18 mouse cellular contexts compared by ENCODE assay signal in genomic region chr7:132824346-132825022, GRCm38 (mm10). TPM values are rescaled to one million over a fixed set of nuclear protein-coding genes. Genes with fewer than 3 reads are reported as not detected.
DNase-seq lines count a peak whose midpoint lies in the region; ATAC-seq and TF ChIP-seq lines count a peak whose summit lies in the region.
"Had no signal": no experiment of that assay in that cellular context is flagged by ENCODE, and none has a peak within 500 bp of the region (broad histone marks: within the 10 kb centered on the region; RNA-seq: fewer than 3 reads in every experiment).

No protein-coding gene starts in this region.

- no peak for TF ChIP-seq CTCF in brain, embryonic 14.5 days (IDR thresholded peaks at IDR 0.05; ENCODE audit: borderline replicate concordance, extremely low read depth, insufficient read depth, insufficient read length)

- H3K9me3 ChIP-seq in forebrain, embryonic 13.5 days (replicated peaks), result no peaks in the 10 kb centered on the region
- no peaks in the 10 kb centered on the region for H3K9me3 ChIP-seq in forebrain, embryonic 16.5 days (ENCODE audit: control insufficient read depth, low read length)
- H3K9me3 ChIP-seq: liver, embryonic 15.5 days; neural tube, embryonic 13.5 days had no signal

- H3K27me3 ChIP-seq in forebrain, embryonic 13.5 days, result no peaks in the 10 kb centered on the region
- no peaks in the 10 kb centered on the region for H3K27me3 ChIP-seq in forebrain, embryonic 16.5 days (replicated peaks; ENCODE audit: control insufficient read depth, insufficient read depth, low read length)
- H3K27me3 ChIP-seq: liver, embryonic 15.5 days; neural tube, embryonic 13.5 days had no signal

- H3K4me2 ChIP-seq in forebrain, embryonic 13.5 days, result no peak overlapping the region
- H3K4me2 ChIP-seq in forebrain, embryonic 16.5 days (ENCODE audit: low read length), result no peak overlapping the region
- H3K4me2 ChIP-seq: liver, embryonic 15.5 days; neural tube, embryonic 13.5 days had no signal

- no peak for TF ChIP-seq POLR2A in brain, embryonic 14.5 days (IDR thresholded peaks at IDR 0.05; ENCODE audit: borderline replicate concordance, extremely low read depth, insufficient read depth, insufficient read length, poor library complexity, severe bottlenecking)

- no peak for ATAC-seq in forebrain, embryonic 13.5 days
- ATAC-seq in forebrain, embryonic 16.5 days, result no peak
- peak; percentile 92 for ATAC-seq in megakaryocyte progenitor cell, adult 5-6 weeks (replicated peaks; ENCODE audit: poor library complexity)

- peak overlapping the region; percentile 31; the same call in 1 of the 2 replicates for H3K27ac ChIP-seq in forebrain, embryonic 13.5 days
- H3K27ac ChIP-seq in forebrain, embryonic 16.5 days (ENCODE audit: low read length), result no peak overlapping the region
- H3K27ac ChIP-seq: heart, adult 2 months; liver, embryonic 15.5 days; neural tube, embryonic 13.5 days; stomach, postnatal 0 days had no signal

- peaks cover 42% of the 10 kb centered on the region for H3K4me1 ChIP-seq in forebrain, embryonic 13.5 days
- H3K4me1 ChIP-seq in forebrain, embryonic 16.5 days (replicated peaks; ENCODE audit: control insufficient read depth, insufficient read depth, low read length), result peaks cover 6% of the 10 kb centered on the region; the same call in 1 of the 2 replicates
- H3K4me1 ChIP-seq: liver, embryonic 15.5 days had no signal

- 10% methylated on average over 1 of the region's 1 CpGs for WGBS in forebrain, embryonic 13.5 days
- WGBS in forebrain, embryonic 16.5 days, result 12% methylated on average over 1 of the region's 1 CpGs

- no peak overlapping the region for H3K4me3 ChIP-seq in forebrain, embryonic 13.5 days
- H3K4me3 ChIP-seq in forebrain, embryonic 16.5 days (replicated peaks; ENCODE audit: low read length), result no peak overlapping the region
- H3K4me3 ChIP-seq: heart, adult 2 months; liver, embryonic 15.5 days; neural tube, embryonic 13.5 days had no signal

- H3K9ac ChIP-seq in forebrain, embryonic 13.5 days, result no peak overlapping the region
- no peak overlapping the region for H3K9ac ChIP-seq in forebrain, embryonic 16.5 days (replicated peaks; ENCODE audit: low read depth, low read length)
- H3K9ac ChIP-seq: liver, embryonic 15.5 days; neural tube, embryonic 13.5 days had no signal

- H3K36me3 ChIP-seq in forebrain, embryonic 13.5 days (ENCODE audit: poor library complexity, severe bottlenecking), result peaks cover 28% of the 10 kb centered on the region
- H3K36me3 ChIP-seq in forebrain, embryonic 16.5 days (ENCODE audit: control insufficient read depth, insufficient read depth), result peaks cover 7% of the 10 kb centered on the region

- DNase-seq in CD4-positive, CD25-positive, alpha-beta regulatory T cell, adult 2 months (ENCODE audit: low read depth, low spot score), result peak; percentile 29
- peak; percentile 25 for DNase-seq in brain, embryonic 14.5 days (ENCODE audit: low read depth)
- DNase-seq in ovary, postnatal 36 days (ENCODE audit: low spot score), result no peak
- no peak for DNase-seq in adrenal gland, adult 18-20 months (ENCODE audit: low spot score in 2 of 2)
- no peak for DNase-seq in lung, adult 18-20 months
- DNase-seq: adrenal gland, postnatal 14 days; cerebellum, adult 11 months; heart, adult 2 months; lung, postnatal 36 days; retina, postnatal 1 day; spleen, adult 18-20 months; thymus, postnatal 36 days had no signal

RNA-seq across cellular contexts. Expression of gene Fam53b, which starts 10.8 kb away (rescaled TPM):
- 31.1 and 33.9 TPM in 2 replicates for polyA plus RNA-seq in forebrain, embryonic 13.5 days (2015; fragmentation: Nextera tagmentation; extraction: Ambion mirVana)
- polyA plus RNA-seq in forebrain, embryonic 16.5 days (2015; fragmentation: Nextera tagmentation; extraction: Ambion mirVana), result 27.3 and 29.2 TPM in 2 replicates
- 14.8 and 16.1 TPM in 2 replicates for polyA plus RNA-seq in brain, embryonic 14.5 days (2012; rRNA removed)
- total RNA-seq in megakaryocyte progenitor cell, adult 5-6 weeks (2015), result 16.0 and 21.5 TPM in 2 replicates
- total RNA-seq in megakaryocyte progenitor cell, adult 5-6 weeks (2017), result 12.2 and 15.9 TPM in 2 replicates
- total RNA-seq in adrenal gland, adult 18-20 months (2021), result 10 to 100 TPM; 41.2 to 71.7 TPM

RNA-seq across cellular contexts. Expression of gene Eef1akmt2, which starts 28.0 kb away (rescaled TPM):
- polyA plus RNA-seq in forebrain, embryonic 13.5 days (2015; fragmentation: Nextera tagmentation; extraction: Ambion mirVana), result 105 and 115 TPM in 2 replicates
- polyA plus RNA-seq in forebrain, embryonic 16.5 days (2015; fragmentation: Nextera tagmentation; extraction: Ambion mirVana), result 97.0 and 101 TPM in 2 replicates
- 54.4 and 61.7 TPM in 2 replicates for polyA plus RNA-seq in brain, embryonic 14.5 days (2012; rRNA removed)
- 27.3 and 38.6 TPM in 2 replicates for total RNA-seq in megakaryocyte progenitor cell, adult 5-6 weeks (2015)
- 48.3 and 48.9 TPM in 2 replicates for total RNA-seq in megakaryocyte progenitor cell, adult 5-6 weeks (2017)
- 10 to 100 TPM; 25.0 to 27.7 TPM for total RNA-seq in adrenal gland, adult 18-20 months (2021)

RNA-seq across cellular contexts. Expression of gene Abraxas2, which starts 34.5 kb away (rescaled TPM):
- 42.5 and 43.5 TPM in 2 replicates for polyA plus RNA-seq in forebrain, embryonic 13.5 days (2015; fragmentation: Nextera tagmentation; extraction: Ambion mirVana)
- 38.1 and 43.5 TPM in 2 replicates for polyA plus RNA-seq in forebrain, embryonic 16.5 days (2015; fragmentation: Nextera tagmentation; extraction: Ambion mirVana)
- polyA plus RNA-seq in brain, embryonic 14.5 days (2012; rRNA removed), result 23.0 and 26.6 TPM in 2 replicates
- 48.6 and 48.9 TPM in 2 replicates for total RNA-seq in megakaryocyte progenitor cell, adult 5-6 weeks (2015)
- 38.6 and 45.9 TPM in 2 replicates for total RNA-seq in megakaryocyte progenitor cell, adult 5-6 weeks (2017)
- 10 to 100 TPM; 32.9 to 36.9 TPM for total RNA-seq in adrenal gland, adult 18-20 months (2021)

Comparison
In these comparisons a context has a peak if more than half of its experiments do, and no peak if none do; other contexts are left out.
1. DNase-seq: peak in CD4-positive, CD25-positive, alpha-beta regulatory T cell, adult 2 months (single experiment) and brain, embryonic 14.5 days (single experiment); none in ovary, postnatal 36 days (single experiment), adrenal gland, adult 18-20 months (0 of 2) and lung, adult 18-20 months (0 of 2).